Mouse (Mus musculus): ENCODE data around the gene D5Ertd579e. TPM values are rescaled to one million over a fixed set of nuclear protein-coding genes. Genes with fewer than 3 reads are reported as not detected.

D5Ertd579e gene
- polyA plus RNA-seq, 1 experiment: 8.6 TPM

DNA sequence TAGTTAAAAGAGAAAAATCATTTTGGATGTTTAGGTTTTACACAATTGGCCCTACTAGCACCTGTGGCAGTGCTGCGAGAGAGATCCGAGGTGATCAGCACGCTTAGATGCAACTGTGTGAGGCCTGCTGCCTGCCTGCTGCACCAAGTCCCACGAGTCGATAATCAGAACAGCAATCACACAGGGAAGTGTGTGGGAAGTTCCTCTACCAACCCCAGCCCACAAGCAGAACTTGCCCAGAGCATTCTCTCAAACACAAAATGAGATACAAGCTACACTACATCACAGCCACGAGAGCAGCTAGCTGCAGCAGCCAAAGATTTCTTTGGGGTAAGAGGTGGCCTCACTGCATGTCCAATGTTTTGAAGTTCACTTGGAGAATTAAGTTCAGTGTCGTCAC lies 94.3 kb downstream of the D5Ertd579e start:
- Histone ChIP-seq H3K27me3 (ENCODE audit: control insufficient read depth, insufficient read depth, insufficient read length) (no peaks in the 10 kb centered on the region), H3ac (ENCODE audit: control insufficient read depth, insufficient read length, low read depth) (no peak overlapping the region), H3K79me3 (ENCODE audit: low read depth) (no peaks in the 10 kb centered on the region), H3K36me3 (ENCODE audit: control insufficient read depth, insufficient read depth) (peaks cover 55% of the 10 kb centered on the region), H3K79me2 (ENCODE audit: control insufficient read depth, insufficient read depth) (no peaks in the 10 kb centered on the region), H3K4me3 (ENCODE audit: insufficient read depth, poor library complexity, severe bottlenecking) (no peak overlapping the region)
- TF ChIP-seq FOSL1 (IDR thresholded peaks at IDR 0.05; ENCODE audit: insufficient read depth, low read length, poor library complexity, severe bottlenecking) (no peak), CEBPB (IDR thresholded peaks at IDR 0.05; ENCODE audit: low read depth) (no peak), USF1 (IDR thresholded peaks at IDR 0.05; ENCODE audit: low read depth) (no peak), CTCF (IDR thresholded peaks at IDR 0.05; ENCODE audit: control insufficient read depth, insufficient read depth, insufficient read length) (no peak), MAX (IDR thresholded peaks at IDR 0.05) (no peak), MYOD1 (IDR thresholded peaks at IDR 0.05; ENCODE audit: control insufficient read depth, insufficient read length, low read depth) (no peak), MYOG (IDR thresholded peaks at IDR 0.05; ENCODE audit: control insufficient read depth, extremely low read depth, insufficient read length) (no peak)

DNA sequence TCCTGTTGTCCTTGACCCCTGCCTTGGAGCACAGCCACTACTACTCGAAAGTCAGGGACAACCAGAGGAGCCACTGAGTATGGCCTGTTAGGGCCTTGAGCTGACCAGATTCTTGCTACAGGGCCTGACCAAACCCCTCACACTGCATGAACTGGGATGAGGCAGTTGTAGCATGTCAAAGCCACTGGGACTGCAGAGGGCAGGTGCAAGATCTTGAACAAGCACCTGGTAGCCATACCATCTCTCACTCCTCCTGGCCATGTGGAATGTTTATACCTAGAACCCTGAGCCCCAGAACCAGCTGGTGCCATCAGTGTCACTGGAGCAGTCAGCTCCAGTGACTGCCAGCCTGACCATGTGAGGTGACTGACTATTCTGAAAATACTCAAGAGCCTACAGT lies 96.9 kb downstream of the D5Ertd579e start:
- no peak for TF ChIP-seq CEBPB (IDR thresholded peaks at IDR 0.05; ENCODE audit: low read depth)
- TF ChIP-seq MAX (IDR thresholded peaks at IDR 0.05): no peak
- no peak for TF ChIP-seq FOSL1 (IDR thresholded peaks at IDR 0.05; ENCODE audit: insufficient read depth, low read length, poor library complexity, severe bottlenecking)
- TF ChIP-seq USF1 (IDR thresholded peaks at IDR 0.05; ENCODE audit: low read depth): no peak
- no peak for TF ChIP-seq CTCF (IDR thresholded peaks at IDR 0.05; ENCODE audit: control insufficient read depth, insufficient read depth, insufficient read length)
- TF ChIP-seq MYOD1 (IDR thresholded peaks at IDR 0.05; ENCODE audit: control insufficient read depth, insufficient read length, low read depth): no peak
- TF ChIP-seq MYOG (IDR thresholded peaks at IDR 0.05; ENCODE audit: control insufficient read depth, extremely low read depth, insufficient read length): no peak
- H3K36me3 ChIP-seq (ENCODE audit: control insufficient read depth, insufficient read depth): peaks cover 40% of the 10 kb centered on the region
- H3K79me3 ChIP-seq (ENCODE audit: low read depth): no peaks in the 10 kb centered on the region
- H3K4me3 ChIP-seq (ENCODE audit: insufficient read depth, poor library complexity, severe bottlenecking): no peak overlapping the region
- no peaks in the 10 kb centered on the region for H3K79me2 ChIP-seq (ENCODE audit: control insufficient read depth, insufficient read depth)
- no peaks in the 10 kb centered on the region for H3K27me3 ChIP-seq (ENCODE audit: control insufficient read depth, insufficient read depth, insufficient read length)
- H3ac ChIP-seq (ENCODE audit: control insufficient read depth, insufficient read length, low read depth): no peak overlapping the region

DNA sequence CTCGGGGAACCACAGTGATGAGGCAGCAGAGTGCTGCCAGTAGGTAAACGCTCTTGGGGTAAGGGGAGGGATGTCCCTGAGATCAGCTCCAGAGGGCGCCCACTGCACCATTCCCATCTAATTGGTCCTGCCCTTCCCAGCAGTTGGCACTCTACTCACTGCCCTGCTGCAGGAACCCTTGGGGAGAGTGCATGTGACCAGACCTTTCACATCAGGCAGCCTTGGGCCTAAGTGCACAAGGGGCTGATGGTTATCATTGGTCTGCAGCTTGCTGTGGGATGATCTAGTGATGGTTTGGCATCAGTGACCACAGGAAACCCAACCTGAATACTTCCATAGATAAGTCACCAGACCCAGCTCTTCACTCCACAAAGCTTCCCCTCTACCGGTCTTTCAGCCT lies 98.2 kb downstream of the D5Ertd579e start:
- TF ChIP-seq USF1 (IDR thresholded peaks at IDR 0.05; ENCODE audit: low read depth): no peak
- TF ChIP-seq FOSL1 (IDR thresholded peaks at IDR 0.05; ENCODE audit: insufficient read depth, low read length, poor library complexity, severe bottlenecking): no peak
- peak; percentile 23 for TF ChIP-seq CTCF (IDR thresholded peaks at IDR 0.05; ENCODE audit: control insufficient read depth, insufficient read depth, insufficient read length)
- no peak overlapping the region for H3ac ChIP-seq (ENCODE audit: control insufficient read depth, insufficient read length, low read depth)
- no peaks in the 10 kb centered on the region for H3K79me2 ChIP-seq (ENCODE audit: control insufficient read depth, insufficient read depth)
- no peak overlapping the region for H3K4me3 ChIP-seq (ENCODE audit: insufficient read depth, poor library complexity, severe bottlenecking)
- no peaks in the 10 kb centered on the region for H3K79me3 ChIP-seq (ENCODE audit: low read depth)
- no peaks in the 10 kb centered on the region for H3K27me3 ChIP-seq (ENCODE audit: control insufficient read depth, insufficient read depth, insufficient read length)
- H3K36me3 ChIP-seq (ENCODE audit: control insufficient read depth, insufficient read depth): peaks cover 29% of the 10 kb centered on the region

DNA sequence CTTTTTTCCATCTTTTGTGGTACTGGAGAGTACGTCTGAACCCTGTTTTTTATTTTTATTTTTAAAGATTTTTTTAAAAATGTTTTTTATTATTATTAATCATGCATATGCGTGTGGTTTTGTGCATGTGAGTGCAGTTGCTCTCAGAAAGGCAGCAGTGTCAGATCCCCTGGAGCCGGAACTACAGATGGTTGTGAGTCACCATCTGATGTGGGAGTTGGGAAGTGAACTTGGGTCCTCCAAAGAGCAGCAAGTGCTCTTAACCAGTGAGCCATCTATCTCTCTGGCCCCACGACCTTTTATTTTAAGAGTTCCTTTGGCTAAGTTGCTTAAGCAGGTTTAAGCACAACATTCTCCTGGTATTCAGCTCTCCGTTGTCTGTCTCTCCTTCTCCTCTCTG lies 99.6 kb downstream of the D5Ertd579e start:
- Histone ChIP-seq H3K27me3 (ENCODE audit: control insufficient read depth, insufficient read depth, insufficient read length) (no peaks in the 10 kb centered on the region), H3ac (ENCODE audit: control insufficient read depth, insufficient read length, low read depth) (no peak overlapping the region), H3K36me3 (ENCODE audit: control insufficient read depth, insufficient read depth) (peaks cover 14% of the 10 kb centered on the region), H3K79me2 (ENCODE audit: control insufficient read depth, insufficient read depth) (no peaks in the 10 kb centered on the region), H3K79me3 (ENCODE audit: low read depth) (no peaks in the 10 kb centered on the region), H3K4me3 (ENCODE audit: insufficient read depth, poor library complexity, severe bottlenecking) (no peak overlapping the region)
- TF ChIP-seq USF1 (IDR thresholded peaks at IDR 0.05; ENCODE audit: low read depth): no peak
- TF ChIP-seq MYOG (IDR thresholded peaks at IDR 0.05; ENCODE audit: control insufficient read depth, extremely low read depth, insufficient read length): no peak
- TF ChIP-seq MAX (IDR thresholded peaks at IDR 0.05): no peak
- TF ChIP-seq CTCF (IDR thresholded peaks at IDR 0.05; ENCODE audit: control insufficient read depth, insufficient read depth, insufficient read length): no peak
- TF ChIP-seq MYOD1 (IDR thresholded peaks at IDR 0.05; ENCODE audit: control insufficient read depth, insufficient read length, low read depth): no peak
- no peak for TF ChIP-seq FOSL1 (IDR thresholded peaks at IDR 0.05; ENCODE audit: insufficient read depth, low read length, poor library complexity, severe bottlenecking)
- TF ChIP-seq CEBPB (IDR thresholded peaks at IDR 0.05; ENCODE audit: low read depth): no peak

GRCm38 (mm10) chr5:36595115-36595514 lies 100.7 kb downstream of the D5Ertd579e start:
- TF ChIP-seq MYOD1 (IDR thresholded peaks at IDR 0.05; ENCODE audit: control insufficient read depth, insufficient read length, low read depth) (no peak), MAX (IDR thresholded peaks at IDR 0.05) (no peak), USF1 (IDR thresholded peaks at IDR 0.05; ENCODE audit: low read depth) (no peak), FOSL1 (IDR thresholded peaks at IDR 0.05; ENCODE audit: insufficient read depth, low read length, poor library complexity, severe bottlenecking) (no peak), CTCF (IDR thresholded peaks at IDR 0.05; ENCODE audit: control insufficient read depth, insufficient read depth, insufficient read length) (no peak), CEBPB (IDR thresholded peaks at IDR 0.05; ENCODE audit: low read depth) (no peak), MYOG (IDR thresholded peaks at IDR 0.05; ENCODE audit: control insufficient read depth, extremely low read depth, insufficient read length) (no peak)
- no peaks in the 10 kb centered on the region for H3K79me3 ChIP-seq (ENCODE audit: low read depth)
- H3K27me3 ChIP-seq (ENCODE audit: control insufficient read depth, insufficient read depth, insufficient read length): no peaks in the 10 kb centered on the region
- H3K36me3 ChIP-seq (ENCODE audit: control insufficient read depth, insufficient read depth): peaks cover 3% of the 10 kb centered on the region
- H3ac ChIP-seq (ENCODE audit: control insufficient read depth, insufficient read length, low read depth): no peak overlapping the region
- no peaks in the 10 kb centered on the region for H3K79me2 ChIP-seq (ENCODE audit: control insufficient read depth, insufficient read depth)
- H3K4me3 ChIP-seq (ENCODE audit: insufficient read depth, poor library complexity, severe bottlenecking): no peak overlapping the region

DNA sequence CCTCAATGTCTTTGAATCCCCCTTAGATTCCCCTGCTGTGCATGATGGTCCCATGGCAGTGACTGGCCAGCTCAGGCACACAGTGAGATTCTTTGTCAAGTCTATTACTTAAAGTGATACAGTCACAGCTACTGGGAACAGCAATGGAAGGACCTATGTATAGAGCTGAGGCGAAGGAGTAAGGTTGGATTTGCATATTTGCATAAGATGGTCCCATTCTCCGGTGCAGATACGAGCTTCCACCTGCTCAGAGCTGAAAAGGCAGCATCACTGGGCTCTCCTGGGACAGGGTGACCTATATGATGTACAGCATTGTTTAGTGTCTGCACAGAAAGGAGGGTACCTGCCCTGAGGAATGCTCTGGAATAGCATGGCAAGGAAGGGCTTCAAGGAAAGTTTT lies 101.5 kb downstream of the D5Ertd579e start:
- TF ChIP-seq MYOD1 (IDR thresholded peaks at IDR 0.05; ENCODE audit: control insufficient read depth, insufficient read length, low read depth) (no peak), MAX (IDR thresholded peaks at IDR 0.05) (no peak), USF1 (IDR thresholded peaks at IDR 0.05; ENCODE audit: low read depth) (no peak), MYOG (IDR thresholded peaks at IDR 0.05; ENCODE audit: control insufficient read depth, extremely low read depth, insufficient read length) (no peak), CTCF (IDR thresholded peaks at IDR 0.05; ENCODE audit: control insufficient read depth, insufficient read depth, insufficient read length) (no peak), FOSL1 (IDR thresholded peaks at IDR 0.05; ENCODE audit: insufficient read depth, low read length, poor library complexity, severe bottlenecking) (no peak), CEBPB (IDR thresholded peaks at IDR 0.05; ENCODE audit: low read depth) (no peak)
- Histone ChIP-seq H3K4me3 (ENCODE audit: insufficient read depth, poor library complexity, severe bottlenecking) (no peak overlapping the region), H3K79me3 (ENCODE audit: low read depth) (no peaks in the 10 kb centered on the region)

More for the DNA sequence above, 101.5 kb downstream of the D5Ertd579e start:
- no peaks in the 10 kb centered on the region for H3K27me3 ChIP-seq (ENCODE audit: control insufficient read depth, insufficient read depth, insufficient read length)
- no peaks in the 10 kb centered on the region for H3K79me2 ChIP-seq (ENCODE audit: control insufficient read depth, insufficient read depth)
- H3K36me3 ChIP-seq (ENCODE audit: control insufficient read depth, insufficient read depth): no peaks in the 10 kb centered on the region
- no peak overlapping the region for H3ac ChIP-seq (ENCODE audit: control insufficient read depth, insufficient read length, low read depth)

Data from C2C12 (cell line).